Mouse (Mus musculus): ENCODE measurements around the gene Hdac9.

Hdac9 gene

DNA sequence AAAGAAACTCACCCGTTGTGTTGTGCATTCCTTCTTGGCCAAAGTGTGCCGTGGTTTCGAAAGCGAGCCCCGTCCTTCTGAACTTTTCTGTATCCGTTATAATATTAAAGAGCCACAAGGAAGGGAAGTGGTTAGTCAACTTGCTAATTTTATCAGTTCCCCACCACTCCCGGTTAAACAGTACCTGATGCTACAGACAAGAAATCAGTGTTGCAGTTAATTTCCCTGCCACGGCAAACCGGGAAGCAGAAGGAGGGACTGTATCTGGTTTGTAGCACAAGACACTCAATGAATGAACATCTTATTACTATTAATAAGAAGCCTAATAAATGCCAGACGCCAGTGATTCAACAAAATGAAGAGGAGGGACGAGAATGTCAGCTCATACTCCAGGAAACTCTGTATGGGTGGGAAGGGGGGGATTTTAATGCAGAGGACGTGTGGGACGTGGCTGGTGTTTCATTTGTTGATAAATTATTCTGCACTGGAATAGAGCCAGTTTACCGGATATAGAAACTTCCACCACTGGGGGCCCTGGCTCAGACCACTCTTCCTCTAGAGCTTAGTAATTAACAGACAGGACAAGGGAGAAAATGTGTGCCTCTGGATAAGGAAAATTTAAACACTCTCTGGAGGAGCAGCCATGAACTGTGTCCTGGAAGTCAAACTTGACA lies 202.5 kb downstream of the Hdac9 start:
- in situ Hi-C loops (cut with MboI, MseI): loop anchor here (10.0 kb wide), 1 partner anchor 1720 kb away; no protein-coding TSS in a partner anchor

DNA sequence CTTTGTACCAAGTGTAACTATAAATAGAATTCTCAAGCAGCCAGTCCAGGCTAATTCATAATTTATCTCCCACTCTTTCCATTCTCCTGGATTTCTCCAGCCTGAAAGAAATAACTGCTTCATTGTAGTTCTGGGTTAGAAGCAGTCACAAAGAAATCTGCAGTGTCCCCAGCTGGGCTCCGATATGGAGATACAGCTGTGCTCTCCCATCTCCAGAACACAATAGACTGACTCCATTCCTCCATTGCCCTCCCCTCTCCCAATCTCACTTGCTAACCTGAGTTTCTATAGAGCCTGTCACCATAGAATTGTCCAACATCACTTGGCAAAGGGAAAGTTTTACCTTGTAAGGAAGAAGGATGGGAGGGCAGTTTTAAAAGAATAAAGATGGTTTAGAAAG lies 218.9 kb downstream of the Hdac9 start:
- in situ Hi-C loops (cut with MboI, MseI): no loop called here

DNA sequence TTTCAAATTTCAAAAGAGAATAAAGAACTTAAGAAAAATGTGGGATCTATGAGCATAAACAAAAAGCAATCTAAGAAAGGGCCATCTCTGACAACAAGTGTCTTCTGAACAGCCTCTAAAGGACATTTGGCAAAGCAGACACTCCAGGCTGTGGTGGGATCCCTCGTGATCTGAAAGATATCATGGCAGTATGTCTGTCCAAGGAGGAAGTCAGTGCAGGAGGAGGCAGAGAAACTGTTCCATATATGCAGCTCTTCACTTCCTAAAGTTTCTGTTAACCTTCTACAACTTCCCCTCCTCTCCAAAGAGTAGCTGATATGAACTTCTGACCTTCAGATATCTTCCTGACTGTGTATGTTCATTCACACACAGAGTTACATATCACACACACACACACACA lies 220.2 kb downstream of the Hdac9 start:
- in situ Hi-C loops (cut with MboI, MseI): no loop called here

DNA sequence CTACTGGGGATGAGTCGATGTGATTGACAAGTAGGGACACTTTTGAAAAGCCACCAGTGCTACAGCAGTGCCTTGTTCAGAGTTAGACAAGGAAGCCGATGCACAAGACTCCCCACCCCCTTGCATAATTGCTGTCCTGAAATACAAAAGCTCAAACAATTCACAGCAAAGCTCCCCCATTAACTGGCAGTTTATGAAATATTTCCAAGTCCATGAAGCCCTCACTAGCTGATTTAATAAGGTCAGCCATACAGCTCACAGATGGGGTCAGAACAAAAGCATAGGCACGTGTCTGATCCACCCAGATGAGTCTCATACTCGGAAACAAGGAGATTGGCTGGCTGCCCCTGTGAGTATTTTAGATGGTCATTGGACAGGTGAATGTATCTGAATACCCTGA lies 228.0 kb downstream of the Hdac9 start:
- in situ Hi-C loops (cut with MboI, MseI): no loop called here

DNA sequence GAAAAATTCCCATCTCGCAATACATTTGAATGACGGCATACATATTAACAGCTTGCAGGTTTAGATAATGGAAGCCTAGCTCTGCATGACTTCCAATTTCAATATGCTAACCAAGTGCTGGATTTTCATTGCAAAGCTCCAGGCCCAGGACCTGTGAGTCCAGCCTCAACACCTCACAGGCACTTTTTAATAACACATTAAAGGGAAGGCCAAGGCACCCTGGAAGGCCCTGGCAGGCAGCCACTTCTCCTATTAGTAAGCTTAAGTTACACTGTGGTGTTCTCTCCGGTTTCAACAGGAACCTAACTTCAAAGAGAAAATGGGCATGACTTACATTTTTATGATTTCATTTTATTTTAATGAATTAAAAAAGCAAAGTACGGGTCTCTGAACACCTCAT lies 233.5 kb downstream of the Hdac9 start:
- in situ Hi-C loops (cut with MboI, MseI): no loop called here

DNA sequence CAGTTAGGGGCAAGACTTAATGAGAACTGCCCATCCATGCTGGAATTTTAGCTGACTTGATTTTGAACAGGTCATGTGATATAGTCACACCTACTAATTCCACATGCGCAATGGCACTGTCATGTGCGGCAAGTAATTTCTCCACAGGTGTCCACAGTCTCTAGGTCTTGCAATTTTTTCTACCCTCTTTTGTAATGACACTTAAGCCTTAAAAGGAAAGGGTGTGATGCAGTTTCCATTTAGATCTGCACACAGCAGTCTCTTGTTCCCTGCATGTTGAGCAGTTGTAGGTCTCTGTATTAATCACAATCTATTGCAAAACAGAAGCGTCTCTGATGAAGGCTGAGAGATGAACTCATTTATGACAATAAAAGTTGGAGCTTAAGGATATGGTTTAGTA lies 234.2 kb downstream of the Hdac9 start:
- in situ Hi-C loops (cut with MboI, MseI): no loop called here

DNA sequence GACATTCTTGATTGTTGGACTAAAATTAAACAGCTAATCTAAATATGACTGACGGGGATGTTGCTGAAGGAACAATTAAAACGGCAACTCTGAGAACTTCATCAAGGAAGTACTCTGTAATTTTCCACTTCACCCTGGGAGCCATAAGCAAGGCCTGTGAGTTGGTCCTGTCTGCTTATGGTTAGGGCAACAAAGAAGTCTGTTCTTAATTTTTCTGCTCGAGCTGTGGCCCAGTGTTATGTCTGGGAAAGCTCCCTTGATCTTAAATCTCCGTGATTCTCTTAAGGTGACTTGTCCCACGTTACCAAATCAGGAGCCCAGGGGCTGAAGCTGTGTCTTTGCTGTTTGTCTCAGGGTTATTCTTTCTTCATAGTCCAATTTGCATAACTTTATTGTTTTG lies 236.3 kb downstream of the Hdac9 start:
- in situ Hi-C loops (cut with MboI, MseI): no loop called here

DNA sequence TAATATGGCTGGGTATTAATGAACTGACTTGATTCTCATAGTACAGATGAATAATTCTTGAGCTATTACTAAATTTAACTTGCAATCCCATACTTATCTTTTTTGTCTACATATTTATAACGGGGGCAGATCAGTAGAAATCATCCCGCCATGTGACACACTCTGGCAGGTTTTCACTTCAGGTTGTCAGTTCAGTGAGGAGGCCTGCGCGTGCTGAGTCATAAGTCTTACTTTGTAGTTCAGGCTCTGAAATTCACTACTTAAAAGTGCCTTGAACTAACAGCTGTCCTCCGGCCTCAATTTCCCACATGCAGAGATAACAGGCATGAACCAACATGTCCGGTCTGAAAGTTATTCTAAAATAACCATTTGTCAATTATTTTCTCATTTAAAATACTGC lies 239.8 kb downstream of the Hdac9 start:
- in situ Hi-C loops (cut with MboI, MseI): no loop called here

DNA sequence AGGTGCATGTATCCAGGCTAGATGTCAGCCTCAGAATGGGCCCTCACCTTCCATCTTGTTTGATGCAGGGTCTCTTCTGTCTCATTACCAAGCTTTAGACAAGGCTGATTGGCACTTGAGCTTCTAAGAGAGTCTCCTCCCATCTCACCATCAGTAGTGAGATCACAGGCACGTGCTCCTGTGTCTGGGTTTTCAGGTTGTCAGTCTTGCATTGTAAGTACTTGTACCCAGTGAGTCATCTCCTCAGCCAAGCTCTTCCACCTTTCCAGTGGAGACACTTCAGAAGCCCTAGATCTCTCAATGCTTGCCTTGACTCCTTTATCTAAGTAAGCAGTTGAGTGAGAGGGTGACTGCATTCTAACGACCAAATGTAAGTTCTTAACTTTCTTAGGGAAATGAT lies 242.7 kb downstream of the Hdac9 start:
- in situ Hi-C loops (cut with MboI, MseI): loop anchor here (25.0 kb wide), 1 partner anchor 1187 kb away; no protein-coding TSS in a partner anchor

DNA sequence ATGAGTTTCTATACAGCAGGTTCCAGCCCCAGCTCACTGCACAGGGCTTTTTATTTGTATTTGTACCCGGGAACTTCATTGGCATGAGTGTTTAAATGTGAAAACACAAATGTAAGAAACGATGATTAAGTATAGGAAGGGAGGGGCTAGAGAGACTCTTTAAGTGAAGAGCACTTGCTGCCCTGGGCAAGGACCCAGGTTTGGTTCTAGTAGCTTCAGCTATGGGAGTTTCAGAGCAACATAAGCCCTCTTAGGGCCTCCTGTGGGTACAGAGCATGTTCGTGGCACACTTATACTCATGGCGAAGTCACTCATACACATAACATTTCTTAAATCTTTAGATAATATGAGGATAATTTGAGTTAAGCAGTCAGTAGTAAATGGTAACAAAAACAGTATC lies 243.4 kb downstream of the Hdac9 start:
- in situ Hi-C loops (cut with MboI, MseI): loop anchor here (25.0 kb wide), 1 partner anchor 1186 kb away; no protein-coding TSS in a partner anchor

DNA sequence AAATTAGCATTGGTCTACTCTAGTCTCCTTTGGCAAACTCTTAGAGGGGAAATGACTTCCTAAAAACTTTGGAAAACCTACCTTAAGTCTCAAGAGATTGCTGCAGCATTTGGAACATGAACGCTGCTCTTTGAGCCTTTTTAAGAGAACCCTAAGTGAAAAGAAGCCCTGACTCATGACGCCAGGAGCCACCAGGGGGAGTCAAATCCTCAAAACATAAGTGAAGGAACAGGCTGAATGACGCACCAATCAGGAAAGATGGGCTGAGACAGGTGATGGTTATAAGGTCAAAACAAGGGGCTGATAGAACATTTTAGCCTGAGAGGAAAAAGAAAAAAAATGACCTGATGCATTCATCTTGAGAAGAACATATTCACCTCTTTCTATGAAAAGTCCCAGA lies 252.1 kb downstream of the Hdac9 start:
- in situ Hi-C loops (cut with MboI, MseI): loop anchor here (5.0 to 25.0 kb wide), 2 partner anchors 523 to 1177 kb away; no protein-coding TSS in a partner anchor

DNA sequence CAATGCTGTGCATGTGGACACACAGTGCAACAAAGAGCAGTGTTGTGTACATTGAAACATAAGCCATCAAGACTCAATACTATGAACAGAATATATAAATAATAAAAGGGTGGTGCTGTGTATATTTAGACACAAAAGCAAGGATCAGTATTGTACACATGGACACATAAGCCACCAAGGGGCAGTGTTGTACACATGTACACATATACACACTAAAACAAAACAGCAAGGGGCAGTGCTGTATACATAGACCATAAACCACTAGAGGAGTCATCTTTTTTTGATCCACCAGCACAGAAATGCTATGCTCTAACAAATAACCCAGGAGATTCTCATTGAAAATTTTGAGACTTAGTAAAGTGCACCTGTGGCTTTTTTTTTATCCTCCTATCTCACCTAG lies 255.5 kb downstream of the Hdac9 start:
- in situ Hi-C loops (cut with MboI, MseI): loop anchor here (5.0 to 25.0 kb wide), 2 partner anchors 526 to 1174 kb away; no protein-coding TSS in a partner anchor

DNA sequence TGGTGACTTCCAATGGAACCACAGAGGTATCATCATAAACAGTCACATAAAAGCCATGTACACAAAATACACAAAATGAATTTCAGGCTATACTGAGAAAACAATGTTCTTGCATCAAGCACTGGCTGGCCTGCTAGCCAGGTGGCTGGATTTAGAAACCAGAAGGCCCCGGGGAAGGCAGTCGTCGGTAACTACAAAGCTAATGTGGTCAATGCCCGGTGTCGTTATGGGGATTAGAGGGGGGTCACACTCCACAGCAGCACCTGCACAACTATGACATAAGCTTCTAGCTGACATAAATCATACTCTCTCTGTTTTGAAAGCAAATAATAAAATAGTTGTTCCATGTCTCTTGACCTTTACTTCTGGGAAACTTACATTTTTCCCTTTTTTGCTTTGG lies 256.9 kb downstream of the Hdac9 start:
- in situ Hi-C loops (cut with MboI, MseI): loop anchor here (5.0 to 25.0 kb wide), 2 partner anchors 527 to 1173 kb away; no protein-coding TSS in a partner anchor

DNA sequence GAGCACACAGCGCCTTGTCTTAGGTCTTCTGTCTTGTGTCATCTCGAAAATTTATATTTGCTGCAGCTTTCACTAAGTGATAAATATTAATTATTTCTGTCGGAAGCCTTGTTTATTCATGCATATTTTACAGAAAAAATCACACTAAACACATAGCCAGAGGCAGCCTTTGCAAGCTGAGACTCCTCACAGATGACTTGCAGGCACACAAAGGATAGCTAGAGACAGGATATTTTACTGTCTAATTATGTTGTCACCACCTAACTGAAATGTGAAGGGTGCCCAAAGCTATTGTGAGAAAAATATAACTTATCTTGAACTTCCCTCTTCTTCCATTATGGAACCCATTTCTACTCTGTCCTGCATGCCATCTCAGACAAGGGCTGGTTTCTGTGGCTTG lies 258.3 kb downstream of the Hdac9 start:
- in situ Hi-C loops (cut with MboI, MseI): loop anchor here (10.0 to 25.0 kb wide), 2 partner anchors 214 to 1171 kb away; no protein-coding TSS in a partner anchor

DNA sequence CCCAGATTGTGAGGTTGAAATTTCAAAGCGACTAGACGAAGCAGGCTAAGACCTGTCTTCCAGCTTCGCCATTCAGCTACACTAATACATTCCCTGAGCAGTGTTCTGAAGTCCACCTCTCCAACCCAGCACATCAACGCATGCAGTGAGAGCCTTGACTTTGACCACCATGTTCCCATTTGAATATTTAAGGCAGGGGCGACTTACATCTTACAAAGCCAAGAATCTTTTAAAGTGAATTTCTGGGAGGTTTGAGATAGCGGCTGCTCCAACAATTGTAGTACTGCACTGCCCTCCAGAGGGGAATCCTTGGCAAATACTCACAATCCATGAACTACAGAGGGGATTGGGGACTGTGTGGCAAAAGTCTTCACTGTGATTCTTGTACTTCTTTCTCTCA lies 258.8 kb downstream of the Hdac9 start:
- in situ Hi-C loops (cut with MboI, MseI): loop anchor here (10.0 to 25.0 kb wide), 2 partner anchors 213 to 1171 kb away; no protein-coding TSS in a partner anchor

DNA sequence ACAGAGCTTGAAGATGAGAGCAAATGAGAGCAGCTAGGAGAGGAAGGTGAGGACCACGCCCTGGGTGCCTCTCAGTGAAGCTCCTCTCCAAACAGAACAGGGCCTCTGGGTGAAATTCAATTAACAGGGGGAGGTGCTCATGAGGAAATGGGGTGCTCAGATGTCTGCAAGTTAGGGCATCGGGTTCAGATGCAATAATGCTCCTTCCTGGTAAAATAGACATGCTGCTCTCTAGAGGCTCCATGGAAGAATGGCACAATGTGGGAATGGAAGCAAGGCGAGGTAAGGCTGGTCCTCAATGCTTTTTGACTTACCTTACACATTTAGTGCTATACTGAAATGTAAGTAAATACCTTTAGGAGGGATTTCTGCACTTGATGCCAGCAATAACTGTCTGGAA lies 263.3 kb downstream of the Hdac9 start:
- in situ Hi-C loops (cut with MboI, MseI): loop anchor here (10.0 to 25.0 kb wide), 2 partner anchors 209 to 1166 kb away; no protein-coding TSS in a partner anchor

DNA sequence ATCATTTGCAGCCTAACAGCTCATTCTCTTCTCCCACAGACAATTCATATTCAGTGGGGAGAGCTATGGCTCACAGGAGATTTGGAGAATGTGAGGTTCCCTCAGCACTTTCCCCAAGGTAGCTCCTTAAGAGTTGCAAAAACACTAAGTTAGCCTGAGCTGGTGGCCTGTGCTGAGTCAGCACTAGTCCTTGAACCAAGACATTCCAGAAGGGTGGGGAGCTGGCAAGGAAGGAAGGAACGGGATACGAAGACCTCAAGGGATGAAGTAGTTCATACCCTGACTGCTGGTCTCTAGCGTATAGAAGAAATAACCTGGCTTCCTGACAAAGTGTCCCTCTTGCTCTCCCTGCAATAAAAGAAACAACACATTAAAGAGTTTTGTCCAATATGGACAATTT lies 268.1 kb downstream of the Hdac9 start:
- in situ Hi-C loops (cut with MboI, MseI): no loop called here

DNA sequence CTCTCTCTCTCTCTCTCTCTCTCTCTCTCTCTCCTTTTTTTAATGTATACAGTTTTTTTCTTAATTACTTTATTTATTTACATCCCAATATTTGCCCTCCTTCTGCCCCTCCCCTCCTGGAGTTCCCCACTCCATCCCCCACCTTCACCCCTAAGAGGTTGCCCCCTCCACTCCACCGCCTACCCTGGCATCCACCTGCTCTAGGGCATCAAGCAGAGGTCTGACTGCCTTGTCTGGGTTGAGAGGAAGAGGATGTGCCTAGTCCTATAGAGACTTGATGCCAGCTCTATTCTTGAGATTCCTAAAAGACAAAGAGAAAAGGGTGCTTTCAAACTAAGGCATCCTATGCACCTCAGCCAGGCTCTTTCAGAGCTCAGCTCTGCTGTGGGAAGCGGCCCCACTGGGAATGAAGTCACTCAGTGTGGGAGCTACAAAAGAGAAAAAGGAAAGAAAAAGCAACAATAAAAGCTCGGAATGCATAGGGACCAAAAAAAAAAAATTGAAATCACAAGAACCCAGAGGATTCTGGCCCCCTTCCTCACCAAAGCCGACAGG lies 275.1 kb downstream of the Hdac9 start:
- in situ Hi-C loops (cut with MboI, MseI): no loop called here

DNA sequence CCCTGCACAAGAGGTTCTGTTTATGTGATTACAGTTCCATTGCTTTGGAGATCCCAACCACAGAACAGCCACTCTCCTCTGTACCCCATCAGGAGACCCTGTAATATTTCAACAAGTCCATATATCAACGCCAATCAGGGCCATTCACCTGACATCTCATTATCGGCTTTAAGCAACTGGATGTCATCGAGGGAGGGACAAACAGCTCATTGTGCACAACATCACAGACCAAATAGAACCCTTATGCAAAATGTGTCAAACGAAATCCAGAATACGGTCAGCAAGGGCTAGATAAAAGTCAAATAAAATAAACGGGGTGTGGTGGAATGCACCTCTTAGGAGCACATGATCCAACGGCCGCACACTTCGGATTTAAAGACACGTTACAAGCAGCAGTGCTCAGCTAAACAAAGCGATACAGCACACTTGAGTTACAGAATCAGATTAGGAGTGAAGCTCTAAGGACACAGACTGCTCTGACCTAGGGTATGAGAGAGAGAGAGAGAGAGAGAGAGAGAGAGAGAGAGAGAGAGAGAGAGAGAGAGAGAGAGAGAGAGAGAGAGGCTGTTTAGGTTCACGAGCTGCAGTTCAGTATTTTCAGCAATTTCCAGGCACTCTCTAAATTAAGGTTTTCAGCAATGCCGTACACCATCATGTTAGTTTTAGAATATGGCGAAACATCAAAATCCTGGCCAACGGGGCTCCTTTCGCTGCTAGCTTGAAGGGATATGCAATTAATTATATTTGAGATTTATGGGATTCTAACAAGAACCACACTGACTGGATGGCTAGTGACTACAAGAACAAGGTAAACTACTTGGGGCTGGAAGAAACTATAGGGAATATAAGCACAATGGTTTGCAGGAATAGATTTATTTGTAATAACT lies 279.4 kb downstream of the Hdac9 start:
- in situ Hi-C loops (cut with MboI, MseI): no loop called here

DNA sequence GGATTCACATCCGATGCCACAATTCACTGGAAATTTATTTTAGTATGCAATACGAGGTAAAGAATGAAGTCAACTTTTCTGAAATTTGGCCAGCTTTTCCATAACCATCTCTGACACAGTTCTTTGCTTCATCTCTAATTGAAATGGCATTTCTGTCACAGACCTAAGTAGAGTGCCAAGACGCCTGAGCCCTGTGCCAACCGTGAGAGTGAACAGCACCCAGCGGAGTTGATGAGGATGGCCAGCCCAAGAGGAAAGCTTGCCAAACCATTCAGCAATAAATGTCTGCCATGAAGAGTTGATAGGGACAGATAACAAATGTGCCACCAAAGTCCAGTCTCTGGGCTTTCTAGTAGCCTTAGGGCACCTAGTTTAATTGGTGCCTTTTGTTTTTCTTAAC lies 297.8 kb downstream of the Hdac9 start:
- in situ Hi-C loops (cut with MboI, MseI): no loop called here

DNA sequence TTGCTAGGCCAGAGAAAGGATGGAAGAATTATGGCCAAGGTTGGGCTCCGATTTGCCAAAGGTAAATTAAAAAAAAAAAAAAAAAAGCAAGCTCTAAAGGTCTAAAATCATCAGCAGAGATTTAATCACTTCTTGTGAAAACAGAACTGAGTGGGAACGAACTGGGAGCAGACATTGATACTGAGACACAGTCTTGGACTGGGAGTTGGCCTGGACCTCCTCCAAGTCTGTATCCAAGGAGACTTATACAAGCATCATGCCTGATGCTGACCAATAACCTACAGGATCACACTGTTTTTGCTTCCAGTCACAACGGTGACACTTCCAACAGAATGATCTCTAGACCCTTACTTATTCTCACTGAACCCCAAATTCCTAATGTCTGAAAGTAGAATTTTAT lies 298.6 kb downstream of the Hdac9 start:
- in situ Hi-C loops (cut with MboI, MseI): no loop called here

DNA sequence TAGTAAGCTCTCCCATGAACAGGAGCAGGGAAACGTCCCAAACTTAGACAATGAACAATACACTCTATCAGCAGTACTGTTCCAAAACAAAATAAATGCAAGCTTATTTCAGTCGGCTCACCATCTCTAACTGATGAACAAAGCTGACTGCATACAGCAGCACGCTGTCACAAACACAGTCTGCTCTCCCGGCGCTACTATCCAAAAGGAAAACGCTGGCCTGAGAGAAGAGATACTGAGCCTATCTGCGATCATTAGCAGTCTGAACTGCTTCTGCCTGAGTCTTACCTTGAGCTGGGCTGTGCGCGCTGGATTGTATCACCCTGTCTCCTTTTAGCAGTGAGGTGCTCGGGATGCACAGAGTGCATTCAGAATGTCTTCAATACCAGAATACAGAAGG lies 299.1 kb downstream of the Hdac9 start:
- in situ Hi-C loops (cut with MboI, MseI): no loop called here
